Mouse (Mus musculus): ENCODE data around the gene Mccc1. TPM values are rescaled to one million over a fixed set of nuclear protein-coding genes. Genes with fewer than 3 reads are reported as not detected.

Mccc1 gene
- polyA plus RNA-seq, 1 experiment: 12.7 TPM

GRCm38 (mm10) chr3:35954901-35955575 is 45.4 kb downstream of the Mccc1 start:
- no peaks in the 10 kb centered on the region for H3K36me3 ChIP-seq (ENCODE audit: control insufficient read depth, insufficient read depth)
- TF ChIP-seq E2F4 (IDR thresholded peaks at IDR 0.05; ENCODE audit: insufficient read depth) (no peak), TCF12 (IDR thresholded peaks at IDR 0.05; ENCODE audit: insufficient read depth, poor library complexity, severe bottlenecking) (no peak), MYOG (IDR thresholded peaks at IDR 0.05; ENCODE audit: control insufficient read depth in 1 of 3, insufficient read depth in 1 of 3, insufficient read length in 2 of 3, low read depth in 2 of 3) (no peak), CEBPB (IDR thresholded peaks at IDR 0.05; ENCODE audit: insufficient read depth, poor library complexity, severe bottlenecking) (no peak), SRF (IDR thresholded peaks at IDR 0.05; ENCODE audit: control insufficient read depth, insufficient read length, low read depth) (no peak), MAX (IDR thresholded peaks at IDR 0.05; ENCODE audit: low read depth) (no peak), USF1 (IDR thresholded peaks at IDR 0.05; ENCODE audit: low read depth) (no peak), POLR2A (IDR thresholded peaks at IDR 0.05; ENCODE audit: insufficient read length, low read depth) (no peak), TCF3 (IDR thresholded peaks at IDR 0.05; ENCODE audit: insufficient read length, low read depth) (no peak), POLR2AphosphoS2 (IDR thresholded peaks at IDR 0.05; ENCODE audit: insufficient read length, low read depth) (no peak), REST (IDR thresholded peaks at IDR 0.05; ENCODE audit: insufficient read depth, insufficient read length) (no peak), MYOD1 (IDR thresholded peaks at IDR 0.05; ENCODE audit: control insufficient read depth in 1 of 3, insufficient read length in 2 of 3, low read depth in 2 of 3) (no peak)
- H3K27me3 ChIP-seq (ENCODE audit: control insufficient read depth, insufficient read depth, insufficient read length): no peaks in the 10 kb centered on the region
- no peaks in the 10 kb centered on the region for H3K79me2 ChIP-seq (ENCODE audit: control insufficient read depth, insufficient read depth)
- no peak overlapping the region for H3K4me3 ChIP-seq
- H3ac ChIP-seq (ENCODE audit: control insufficient read depth, insufficient read length): no peak overlapping the region
- H3K4me2 ChIP-seq (ENCODE audit: low read depth): no peak overlapping the region

GRCm38 (mm10) chr3:35953816-35954215 is 46.7 kb downstream of the Mccc1 start:
- Histone ChIP-seq H3ac (ENCODE audit: control insufficient read depth, insufficient read length) (no peak overlapping the region), H3K36me3 (ENCODE audit: control insufficient read depth, insufficient read depth) (no peaks in the 10 kb centered on the region), H3K4me2 (ENCODE audit: low read depth) (no peak overlapping the region), H3K4me3 (no peak overlapping the region), H3K79me2 (ENCODE audit: control insufficient read depth, insufficient read depth) (no peaks in the 10 kb centered on the region), H3K27me3 (ENCODE audit: control insufficient read depth, insufficient read depth, insufficient read length) (no peaks in the 10 kb centered on the region)
- TF ChIP-seq MAX (IDR thresholded peaks at IDR 0.05; ENCODE audit: low read depth) (no peak), TCF3 (IDR thresholded peaks at IDR 0.05; ENCODE audit: insufficient read length, low read depth) (no peak), SRF (IDR thresholded peaks at IDR 0.05; ENCODE audit: control insufficient read depth, insufficient read length, low read depth) (no peak), MYOD1 (IDR thresholded peaks at IDR 0.05; ENCODE audit: control insufficient read depth in 1 of 3, insufficient read length in 2 of 3, low read depth in 2 of 3) (no peak), POLR2AphosphoS2 (IDR thresholded peaks at IDR 0.05; ENCODE audit: insufficient read length, low read depth) (no peak), TCF12 (IDR thresholded peaks at IDR 0.05; ENCODE audit: insufficient read depth, poor library complexity, severe bottlenecking) (no peak), CEBPB (IDR thresholded peaks at IDR 0.05; ENCODE audit: insufficient read depth, poor library complexity, severe bottlenecking) (no peak), E2F4 (IDR thresholded peaks at IDR 0.05; ENCODE audit: insufficient read depth) (no peak), USF1 (IDR thresholded peaks at IDR 0.05; ENCODE audit: low read depth) (no peak), REST (IDR thresholded peaks at IDR 0.05; ENCODE audit: insufficient read depth, insufficient read length) (no peak)

DNA sequence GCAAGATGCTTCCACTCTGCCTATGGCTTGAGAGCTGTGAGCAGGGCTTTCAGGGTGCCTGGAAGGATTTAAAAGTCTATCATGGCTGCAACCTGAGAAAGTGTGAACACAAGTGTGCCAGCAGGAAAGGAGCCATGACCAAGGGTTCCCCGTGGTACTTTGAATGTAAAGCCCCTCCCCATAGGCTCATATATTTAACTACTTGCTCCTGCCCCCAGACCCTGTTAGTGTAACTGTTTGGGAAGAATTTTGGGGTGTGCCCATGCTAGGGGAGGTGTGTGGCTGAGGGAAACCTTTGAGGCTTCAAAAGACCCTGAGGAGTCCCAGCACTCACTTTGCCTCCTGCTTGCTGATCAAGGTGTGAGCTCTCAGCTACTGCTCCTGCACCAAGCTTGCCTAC is 47.3 kb downstream of the Mccc1 start:
- H3K27me3 ChIP-seq (ENCODE audit: control insufficient read depth, insufficient read depth, insufficient read length): no peaks in the 10 kb centered on the region
- no peak overlapping the region for H3K4me3 ChIP-seq
- H3K36me3 ChIP-seq (ENCODE audit: control insufficient read depth, insufficient read depth): no peaks in the 10 kb centered on the region
- no peak overlapping the region for H3K4me2 ChIP-seq (ENCODE audit: low read depth)
- H3ac ChIP-seq (ENCODE audit: control insufficient read depth, insufficient read length): no peak overlapping the region
- no peaks in the 10 kb centered on the region for H3K79me2 ChIP-seq (ENCODE audit: control insufficient read depth, insufficient read depth)
- no peak for TF ChIP-seq POLR2AphosphoS2 (IDR thresholded peaks at IDR 0.05; ENCODE audit: insufficient read length, low read depth)
- no peak for TF ChIP-seq TCF3 (IDR thresholded peaks at IDR 0.05; ENCODE audit: insufficient read length, low read depth)
- TF ChIP-seq TCF12 (IDR thresholded peaks at IDR 0.05; ENCODE audit: insufficient read depth, poor library complexity, severe bottlenecking): no peak
- TF ChIP-seq SRF (IDR thresholded peaks at IDR 0.05; ENCODE audit: control insufficient read depth, insufficient read length, low read depth): no peak
- TF ChIP-seq POLR2A (IDR thresholded peaks at IDR 0.05; ENCODE audit: insufficient read length, low read depth): no peak
- no peak for TF ChIP-seq CEBPB (IDR thresholded peaks at IDR 0.05; ENCODE audit: insufficient read depth, poor library complexity, severe bottlenecking)
- TF ChIP-seq MYOG (IDR thresholded peaks at IDR 0.05; ENCODE audit: control insufficient read depth in 1 of 3, insufficient read depth in 1 of 3, insufficient read length in 2 of 3, low read depth in 2 of 3): no peak
- TF ChIP-seq MAX (IDR thresholded peaks at IDR 0.05; ENCODE audit: low read depth): no peak
- TF ChIP-seq E2F4 (IDR thresholded peaks at IDR 0.05; ENCODE audit: insufficient read depth): no peak
- TF ChIP-seq USF1 (IDR thresholded peaks at IDR 0.05; ENCODE audit: low read depth): no peak
- TF ChIP-seq REST (IDR thresholded peaks at IDR 0.05; ENCODE audit: insufficient read depth, insufficient read length): no peak
- no peak for TF ChIP-seq MYOD1 (IDR thresholded peaks at IDR 0.05; ENCODE audit: control insufficient read depth in 1 of 3, insufficient read length in 2 of 3, low read depth in 2 of 3)

DNA sequence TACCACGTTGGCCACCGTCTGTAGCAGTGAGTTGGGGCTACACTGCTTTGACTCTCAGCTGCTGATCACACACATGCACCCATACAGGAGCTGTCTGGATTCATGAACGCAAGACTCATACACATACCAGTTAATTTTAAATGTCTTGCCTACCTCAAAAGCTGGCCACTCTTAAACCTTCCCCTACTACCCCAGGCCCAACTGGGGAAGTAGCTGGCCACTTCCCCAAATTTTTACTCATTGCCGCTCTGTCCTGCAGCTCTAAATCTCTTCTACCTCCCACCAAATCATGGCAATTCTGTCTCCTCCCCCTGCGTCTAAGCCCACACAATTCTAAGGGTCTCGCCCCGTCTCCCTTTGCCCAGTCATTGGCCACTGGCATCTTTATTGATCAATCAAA is 52.3 kb downstream of the Mccc1 start:
- no peaks in the 10 kb centered on the region for H3K79me2 ChIP-seq (ENCODE audit: control insufficient read depth, insufficient read depth)
- no peaks in the 10 kb centered on the region for H3K27me3 ChIP-seq (ENCODE audit: control insufficient read depth, insufficient read depth, insufficient read length)
- TF ChIP-seq MYOG (IDR thresholded peaks at IDR 0.05; ENCODE audit: control insufficient read depth in 1 of 3, insufficient read depth in 1 of 3, insufficient read length in 2 of 3, low read depth in 2 of 3): no peak
- TF ChIP-seq TCF3 (IDR thresholded peaks at IDR 0.05; ENCODE audit: insufficient read length, low read depth): no peak
- no peak for TF ChIP-seq SRF (IDR thresholded peaks at IDR 0.05; ENCODE audit: control insufficient read depth, insufficient read length, low read depth)
- TF ChIP-seq MAX (IDR thresholded peaks at IDR 0.05; ENCODE audit: low read depth): no peak
- H3K4me2 ChIP-seq (ENCODE audit: low read depth): no peak overlapping the region
- H3ac ChIP-seq (ENCODE audit: control insufficient read depth, insufficient read length): no peak overlapping the region
- H3K4me3 ChIP-seq: no peak overlapping the region
- H3K36me3 ChIP-seq (ENCODE audit: control insufficient read depth, insufficient read depth): no peaks in the 10 kb centered on the region
